Mouse (Mus musculus) kidney, embryonic 16.5 days (tissue): Measurements from ENCODE around the gene Rpp25. TPM values are rescaled to one million over a fixed set of nuclear protein-coding genes. Genes with fewer than 3 reads are reported as not detected.
A peak's percentile ranks its signal among the peaks of the same experiment; 100 is the strongest.

ENCODE experiments used
- ATAC-seq: fragments of 200-750 bp; cut with Nextera tagmentation; 2 replicates; pipeline ENCODE4 v1.8.0; 2017; ENCODE audit warnings: moderate TSS enrichment; ENCODE audit not compliant: low FRiP score, low TSS enrichment
- H3K27ac ChIP-seq: fragments of 300-500 bp; sonication (generic); 2 replicates; pipeline ENCODE4 v1.5.1; 2014; ENCODE audit warnings: low read length
- H3K27me3 ChIP-seq: fragments of 300-500 bp; sonication (generic); 2 replicates; pipeline ENCODE4 v1.6.1; 2014; ENCODE audit warnings: low read length, control low read depth, mixed read lengths; ENCODE audit not compliant: insufficient read depth
- H3K36me3 ChIP-seq: fragments of 300-500 bp; sonication (generic); 2 replicates; pipeline ENCODE4 v1.6.1; 2014; ENCODE audit warnings: low read length, control low read depth, mixed read lengths; ENCODE audit not compliant: insufficient read depth
- H3K4me1 ChIP-seq: fragments of 300-500 bp; sonication (generic); 2 replicates; pipeline ENCODE4 v1.6.1; 2014; ENCODE audit warnings: low read length, control low read depth, mixed read lengths; ENCODE audit not compliant: insufficient read depth
- H3K4me2 ChIP-seq: fragments of 300-500 bp; sonication (generic); replicated peaks from 2 replicates; pipeline ENCODE4 v1.6.1; 2014; ENCODE audit warnings: low read depth, low read length
- H3K4me3 ChIP-seq: fragments of 300-500 bp; sonication (generic); 2 replicates; pipeline ENCODE4 v1.5.1; 2014; ENCODE audit warnings: mild to moderate bottlenecking, low read length
- H3K9ac ChIP-seq: fragments of 300-500 bp; sonication (generic); replicated peaks from 2 replicates; pipeline ENCODE4 v1.6.1; 2014; ENCODE audit warnings: low read length
- H3K9me3 ChIP-seq: fragments of 300-500 bp; sonication (generic); 2 replicates; pipeline ENCODE4 v1.6.1; 2016; ENCODE audit warnings: low read length, control low read depth
- WGBS: fragments of 180-500 bp; shearing (Covaris S2); extraction: QIAGEN DNeasy Blood & Tissue Kit; methylation state at CpG from one replicate; pipeline ENCODE4 v1.1.7; 2014; 5-methylcytosine and 5-hydroxymethylcytosine counted together
- polyA plus RNA-seq: library from polyadenylated mRNA; unstranded; fragments of >200 nt; fragmentation: Nextera tagmentation; extraction: Ambion mirVana; gene quantifications from 2 replicates; pipeline ENCODE4 v1.2.1, GENCODE M21; 2015

Rpp25 gene
- polyA plus RNA-seq, 1 experiment from 2014 or later, result 6.4 TPM

DNA sequence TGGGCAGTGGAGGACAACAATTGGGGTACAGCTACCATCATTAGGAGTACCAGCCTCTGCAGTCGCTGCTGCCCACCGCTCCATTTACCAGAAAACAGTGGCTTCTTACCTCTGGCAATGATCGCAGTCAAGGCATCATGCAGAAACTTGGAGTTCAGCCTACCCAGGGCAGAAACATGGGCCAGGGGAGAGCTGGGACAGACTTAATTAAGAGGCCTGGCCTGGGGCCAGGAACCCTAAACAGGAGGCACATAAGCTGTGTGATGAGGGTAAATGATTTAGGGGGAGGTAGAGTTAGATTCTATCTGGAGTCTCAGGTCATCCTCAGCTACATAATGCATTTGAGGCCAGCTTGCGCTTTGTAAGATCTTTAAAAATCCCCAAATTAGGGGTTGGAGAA lies 45.4 kb downstream of the Rpp25 start:
- ATAC-seq, result no peak

DNA sequence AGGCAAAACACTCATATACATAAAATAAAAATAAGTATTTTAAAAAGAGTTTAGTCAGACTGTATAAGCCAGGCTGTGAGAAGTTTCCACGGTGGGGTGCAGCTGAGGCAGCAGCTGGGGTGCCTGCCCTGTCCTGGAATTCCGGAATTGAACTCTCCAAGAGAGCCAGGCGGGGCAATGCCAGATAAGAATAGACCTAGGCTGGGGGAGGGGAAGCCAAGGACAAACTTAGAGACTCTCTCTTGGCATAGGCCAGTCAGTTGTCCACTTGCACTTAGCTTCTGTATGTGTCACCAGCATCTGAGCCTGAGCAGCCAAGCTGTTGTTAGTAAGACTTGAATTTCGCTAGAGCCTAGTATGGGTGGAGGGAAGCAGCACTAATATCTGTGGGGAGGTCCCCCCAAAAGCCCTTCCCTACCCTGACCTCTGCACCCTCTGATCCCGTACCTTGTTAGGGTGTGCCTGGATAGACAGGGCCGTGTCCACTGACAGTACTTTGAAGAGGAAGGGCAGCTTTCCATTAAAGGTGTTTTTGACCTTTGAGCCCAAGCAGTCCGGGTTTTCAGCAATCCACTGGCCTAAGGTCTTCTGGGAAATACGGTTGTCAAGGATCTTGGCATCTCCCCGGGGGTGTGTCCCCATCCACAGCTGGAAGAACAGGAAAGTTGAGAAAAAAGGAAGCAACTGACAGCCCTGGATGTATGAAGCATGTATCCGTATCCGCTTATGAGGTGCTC lies 46.5 kb downstream of the Rpp25 start:
- Histone ChIP-seq H3K4me3 (no peak overlapping the region), H3K27ac (no peak overlapping the region), H3K4me2 (no peak overlapping the region), H3K36me3 (peaks cover 28% of the 10 kb centered on the region), H3K9me3 (no peaks in the 10 kb centered on the region), H3K4me1 (peaks cover 12% of the 10 kb centered on the region), H3K9ac (no peak overlapping the region; the same call in 1 of the 2 replicates), H3K27me3 (no peaks in the 10 kb centered on the region)
- WGBS, result 87% methylated on average over 11 of the region's 11 CpGs
- no peak for ATAC-seq

More for the DNA sequence above, 45.4 kb downstream of the Rpp25 start:
- no peak overlapping the region for H3K4me2 ChIP-seq
- 96% methylated on average over 4 of the region's 4 CpGs for WGBS
- H3K36me3 ChIP-seq, result peaks cover 39% of the 10 kb centered on the region
- no peak overlapping the region for H3K4me3 ChIP-seq
- no peak overlapping the region for H3K9ac ChIP-seq
- H3K27me3 ChIP-seq, result no peaks in the 10 kb centered on the region
- H3K4me1 ChIP-seq, result peaks cover 12% of the 10 kb centered on the region
- no peaks in the 10 kb centered on the region for H3K9me3 ChIP-seq
- no peak overlapping the region for H3K27ac ChIP-seq

DNA sequence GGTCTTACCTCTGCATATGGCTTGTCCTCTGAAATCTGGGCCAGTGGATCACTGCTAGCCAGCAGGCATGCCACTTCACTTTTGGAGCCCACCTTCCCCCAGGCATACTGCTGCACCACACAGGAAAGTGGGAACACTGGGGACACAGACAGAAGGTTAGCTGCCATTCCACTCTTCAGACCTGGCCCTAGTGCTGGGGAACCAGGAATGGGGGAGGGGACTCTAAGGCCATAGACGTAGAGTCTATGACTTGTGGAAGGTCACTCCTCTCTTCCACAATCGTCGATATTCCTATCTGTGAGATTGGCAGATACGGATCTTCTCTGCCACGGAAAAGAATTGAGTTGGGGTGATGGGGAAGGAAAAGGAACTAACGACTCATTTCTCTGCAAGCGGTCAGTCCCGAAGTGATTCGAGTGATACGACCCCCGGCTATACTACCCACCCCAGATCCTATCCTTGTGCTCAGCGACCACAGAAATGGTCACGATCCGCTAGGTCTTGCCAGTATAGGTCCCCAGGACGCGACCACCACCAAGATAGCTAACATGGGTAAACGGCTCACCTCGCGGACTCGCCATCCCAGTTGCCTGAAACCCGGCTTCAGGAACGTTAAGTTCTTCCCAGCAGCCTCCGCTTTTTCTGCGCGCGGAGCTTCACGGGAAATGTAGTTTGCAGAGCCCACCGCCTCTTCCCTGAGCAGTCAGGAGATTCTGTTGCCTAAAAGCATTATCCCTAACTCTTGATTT lies 48.5 kb downstream of the Rpp25 start, which contains the start of gene Mpi:
Gene Mpi, minus strand, starts transcription at position 625 of the 749 bp plus-strand sequence.
- under 1% methylated on average over 28 of the region's 28 CpGs for WGBS
- peaks cover 23% of the 10 kb centered on the region for H3K36me3 ChIP-seq
- peak; percentile 59 for ATAC-seq
- H3K4me2 ChIP-seq, result peak within 1 kb of the TSS; percentile 73
- no peaks in the 10 kb centered on the region for H3K9me3 ChIP-seq
- no peaks in the 10 kb centered on the region for H3K27me3 ChIP-seq
- H3K4me3 ChIP-seq, result peak within 1 kb of the TSS; percentile 79
- H3K9ac ChIP-seq, result peak within 1 kb of the TSS; percentile 83
- no peak within 1 kb of the TSS for H3K27ac ChIP-seq
- peaks cover 12% of the 10 kb centered on the region for H3K4me1 ChIP-seq

DNA sequence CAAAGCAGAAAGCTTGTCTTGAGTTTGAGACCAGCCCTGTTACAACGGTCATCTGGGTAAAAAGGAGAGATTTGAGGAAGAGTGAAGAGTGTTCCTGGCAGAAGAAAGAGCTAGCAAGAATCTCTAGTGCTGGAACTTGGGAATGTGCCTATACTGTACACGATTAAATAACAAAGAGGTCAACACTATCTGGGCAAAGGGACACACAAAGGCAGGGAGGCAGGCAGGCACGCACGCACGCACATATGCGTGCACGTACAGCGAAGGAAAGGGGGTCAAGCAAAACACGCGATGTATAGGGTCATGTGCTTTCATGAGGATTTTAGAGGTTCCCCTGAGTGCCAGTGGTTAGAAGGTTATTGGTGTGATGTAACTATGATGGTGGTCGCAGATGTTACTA lies 49.3 kb downstream of the Rpp25 start:
- peaks cover 18% of the 10 kb centered on the region; the same call in 1 of the 2 replicates for H3K36me3 ChIP-seq
- no peak overlapping the region; the same call in 1 of the 2 replicates for H3K4me3 ChIP-seq
- peak overlapping the region; percentile 83; the same call in 1 of the 2 replicates for H3K9ac ChIP-seq
- no peaks in the 10 kb centered on the region for H3K27me3 ChIP-seq
- 0 out of 2 replicates have a peak, but pooled peaks have one; percentile 18 for ATAC-seq
- H3K9me3 ChIP-seq, result no peaks in the 10 kb centered on the region
- WGBS, result 76% methylated on average over 11 of the region's 11 CpGs
- H3K4me1 ChIP-seq, result peaks cover 12% of the 10 kb centered on the region
- no peak overlapping the region for H3K27ac ChIP-seq
- peak overlapping the region; percentile 73; the same call in 1 of the 2 replicates for H3K4me2 ChIP-seq

DNA sequence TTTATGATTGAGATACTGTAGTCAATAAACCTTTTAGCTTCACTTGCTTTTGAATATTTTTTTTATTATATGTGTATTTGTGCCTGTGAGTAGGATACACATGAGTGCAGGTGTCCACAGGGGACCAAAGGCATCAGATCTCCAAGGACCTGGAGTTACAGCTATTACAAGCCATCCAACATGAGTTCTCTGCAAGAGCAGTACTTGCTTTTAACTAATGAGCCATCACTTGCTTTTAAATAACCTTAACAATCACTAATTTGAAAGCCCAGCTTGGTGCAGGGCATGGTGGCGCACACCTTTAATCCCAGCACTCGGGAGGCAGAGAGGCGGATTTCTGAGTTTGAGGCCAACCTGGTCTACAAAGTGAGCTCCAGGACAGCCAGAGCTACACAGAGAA lies 50.9 kb downstream of the Rpp25 start:
- Histone ChIP-seq H3K27ac (no peak overlapping the region), H3K27me3 (0 out of 2 replicates have a peak, but pooled peaks cover 3% of the 10 kb centered on the region)

More for the DNA sequence above, 50.9 kb downstream of the Rpp25 start:
- no peak overlapping the region for H3K4me2 ChIP-seq
- WGBS, result 46% methylated on average over 3 of the region's 3 CpGs
- ATAC-seq, result no peak
- peaks cover 10% of the 10 kb centered on the region; the same call in 1 of the 2 replicates for H3K36me3 ChIP-seq
- no peak overlapping the region for H3K9ac ChIP-seq
- H3K4me3 ChIP-seq, result no peak overlapping the region
- peaks cover 12% of the 10 kb centered on the region for H3K4me1 ChIP-seq
- no peaks in the 10 kb centered on the region for H3K9me3 ChIP-seq

Other genes starting within 250 kb of the Rpp25 start
- gene 1700017B05Rik, start 241.4 kb upstream of the Rpp25 start, polyA plus RNA-seq, result 23.0 and 26.3 TPM in 2 replicates
- gene Ppcdc, start 63.9 kb upstream of the Rpp25 start, polyA plus RNA-seq, result 29.7 and 30.5 TPM in 2 replicates
- gene Scamp5, start 36.0 kb upstream of the Rpp25 start, polyA plus RNA-seq, result 17.7 and 20.2 TPM in 2 replicates
- gene Cox5a, start 17.2 kb downstream of the Rpp25 start, polyA plus RNA-seq, result 670 and 691 TPM in 2 replicates
- 19.0 and 19.8 TPM in 2 replicates for gene Fam219b, start 33.5 kb downstream of the Rpp25 start, polyA plus RNA-seq
- gene Mpi, start 48.7 kb downstream of the Rpp25 start, polyA plus RNA-seq, result 54.6 and 57.2 TPM in 2 replicates
- gene Scamp2, start 56.9 kb downstream of the Rpp25 start, polyA plus RNA-seq, result 93.4 and 101 TPM in 2 replicates
- 18.3 and 22.7 TPM in 2 replicates for gene Ulk3, start 85.4 kb downstream of the Rpp25 start, polyA plus RNA-seq
- gene Cplx3, start 102.3 kb downstream of the Rpp25 start, polyA plus RNA-seq, result not detected in 2 replicates
- gene Lman1l, start 116.7 kb downstream of the Rpp25 start, polyA plus RNA-seq, result not detected in 2 replicates
- gene Csk, start 149.6 kb downstream of the Rpp25 start, polyA plus RNA-seq, result 27.2 and 31.6 TPM in 2 replicates
- gene Cyp1a2, start 179.7 kb downstream of the Rpp25 start, polyA plus RNA-seq, result not detected in 2 replicates
- 0.23 and 0.25 TPM in 2 replicates for gene Cyp1a1, start 183.9 kb downstream of the Rpp25 start, polyA plus RNA-seq
- 39.2 and 41.2 TPM in 2 replicates for gene Edc3, start 204.5 kb downstream of the Rpp25 start, polyA plus RNA-seq